Mouse (Mus musculus): ENCODE results near the gene Trpm5. TPM values are rescaled to one million over a fixed set of nuclear protein-coding genes. Genes with fewer than 3 reads are reported as not detected.

The Trpm5 gene
- polyA plus RNA-seq (2016; fragmentation: Nextera tagmentation; extraction: Ambion mirVana) = 1.8 and 2.2 TPM in 2 replicates

- Histone ChIP-seq H3K27me3 (replicated peaks) (no peaks in the 10 kb centered on the region; the same call in 1 of the 2 replicates), H3K27ac (no peak within 1 kb of the TSS), H3K36me3 (no peaks in the 10 kb centered on the region), H3K4me1 (no peaks in the 10 kb centered on the region), H3K4me2 (replicated peaks) (no peak within 1 kb of the TSS), H3K4me3 (no peak within 1 kb of the TSS), H3K9ac (no peak within 1 kb of the TSS), H3K9me3 (no peaks in the 10 kb centered on the region)
- 51% methylated on average over 10 of the region's 10 CpGs for WGBS
- no peak for ATAC-seq (ENCODE audit: low FRiP score, low read depth)
Observed at GRCm38 (mm10) chr7:143094592-143095553, at the start of gene Trpm5. Trpm5 (minus strand) TSS chr7:143094642.

GRCm38 (mm10) chr7:143142680-143143079 lies 48.2 kb upstream of the Trpm5 start:
- Histone ChIP-seq H3K4me3 (no peak overlapping the region), H3K27ac (no peak overlapping the region), H3K4me1 (no peaks in the 10 kb centered on the region), H3K27me3 (replicated peaks) (no peaks in the 10 kb centered on the region), H3K9ac (no peak overlapping the region), H3K9me3 (no peaks in the 10 kb centered on the region), H3K4me2 (replicated peaks) (no peak overlapping the region), H3K36me3 (no peaks in the 10 kb centered on the region)
- ATAC-seq (ENCODE audit: low FRiP score, low read depth) = no peak
- WGBS = 93% methylated on average over 2 of the region's 2 CpGs

- no peak overlapping the region for H3K9ac ChIP-seq
- 88% methylated on average over 4 of the region's 4 CpGs for WGBS
- no peaks in the 10 kb centered on the region for H3K36me3 ChIP-seq
Observed at GRCm38 (mm10) chr7:143139932-143140331, 45.5 kb upstream of the Trpm5 start.

GRCm38 (mm10) chr7:143138789-143139188 lies 44.3 kb upstream of the Trpm5 start:
- Histone ChIP-seq H3K27me3 (replicated peaks) (no peaks in the 10 kb centered on the region), H3K4me3 (no peak overlapping the region), H3K9ac (no peak overlapping the region), H3K4me2 (replicated peaks) (no peak overlapping the region), H3K9me3 (no peaks in the 10 kb centered on the region), H3K4me1 (no peaks in the 10 kb centered on the region), H3K27ac (no peak overlapping the region), H3K36me3 (no peaks in the 10 kb centered on the region)
- ATAC-seq (ENCODE audit: low FRiP score, low read depth) = no peak
- 35% methylated on average over 1 of the region's 1 CpGs for WGBS

More at GRCm38 (mm10) chr7:143139932-143140331, 45.5 kb upstream of the Trpm5 start:
- Histone ChIP-seq H3K27me3 (replicated peaks) (no peaks in the 10 kb centered on the region), H3K9me3 (no peaks in the 10 kb centered on the region), H3K27ac (no peak overlapping the region), H3K4me2 (replicated peaks) (no peak overlapping the region), H3K4me1 (no peaks in the 10 kb centered on the region), H3K4me3 (no peak overlapping the region)
- ATAC-seq (ENCODE audit: low FRiP score, low read depth) = no peak

DNA sequence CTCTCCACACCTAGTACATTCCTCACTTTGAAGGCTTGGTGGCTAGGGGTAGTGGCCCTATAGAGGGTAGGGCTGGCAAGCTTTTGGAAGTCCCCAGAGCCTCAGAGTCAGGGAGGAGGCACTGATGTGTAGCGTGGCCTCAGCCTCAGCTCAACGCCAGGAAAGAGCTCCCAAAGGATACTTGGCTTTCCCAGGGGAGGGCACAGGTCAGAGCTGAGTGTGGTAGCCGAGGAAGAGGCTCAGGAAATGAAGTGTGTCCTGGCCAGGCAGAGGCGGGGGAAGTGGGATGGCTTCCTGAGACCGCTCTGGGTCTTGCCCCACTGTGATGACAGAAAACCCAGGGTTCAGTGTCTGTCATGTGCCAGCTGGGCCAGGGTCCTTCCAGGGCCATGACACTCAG lies 42.1 kb upstream of the Trpm5 start:
- H3K36me3 ChIP-seq = no peaks in the 10 kb centered on the region
- no peak overlapping the region for H3K4me3 ChIP-seq
- H3K27me3 ChIP-seq (replicated peaks) = no peaks in the 10 kb centered on the region
- 60% methylated on average over 5 of the region's 5 CpGs for WGBS
- no peaks in the 10 kb centered on the region for H3K4me1 ChIP-seq
- H3K9ac ChIP-seq = no peak overlapping the region
- H3K27ac ChIP-seq = no peak overlapping the region
- no peaks in the 10 kb centered on the region for H3K9me3 ChIP-seq
- no peak overlapping the region for H3K4me2 ChIP-seq (replicated peaks)
- ATAC-seq (ENCODE audit: low FRiP score, low read depth) = no peak

DNA sequence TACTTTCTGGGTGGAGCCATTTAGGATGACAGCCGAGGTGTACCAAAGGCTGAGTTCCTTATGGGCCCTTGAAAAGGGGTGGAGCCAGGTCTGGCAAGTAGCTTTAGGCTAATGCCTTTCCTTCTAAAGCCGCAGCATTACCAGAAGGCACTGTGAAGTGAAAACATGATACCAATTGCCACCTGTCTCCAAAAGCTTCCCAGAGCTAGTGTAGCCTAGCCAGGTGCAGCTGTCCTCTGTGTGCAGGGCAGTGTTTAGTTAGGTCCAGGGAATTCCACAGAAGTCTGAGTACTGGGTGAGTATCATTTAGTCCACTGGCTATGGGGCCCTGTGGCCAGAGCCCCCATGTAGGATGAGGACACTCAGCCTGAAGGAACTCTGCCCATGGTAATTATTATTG lies 41.7 kb upstream of the Trpm5 start:
- ATAC-seq (ENCODE audit: low FRiP score, low read depth) = no peak

GRCm38 (mm10) chr7:143132815-143133214 lies 38.4 kb upstream of the Trpm5 start:
- no peaks in the 10 kb centered on the region for H3K4me1 ChIP-seq
- no peaks in the 10 kb centered on the region for H3K9me3 ChIP-seq
- H3K27ac ChIP-seq = no peak overlapping the region
- no peak overlapping the region for H3K4me2 ChIP-seq (replicated peaks)
- H3K4me3 ChIP-seq = no peak overlapping the region
- no peak for ATAC-seq (ENCODE audit: low FRiP score, low read depth)
- H3K36me3 ChIP-seq = no peaks in the 10 kb centered on the region
- H3K27me3 ChIP-seq (replicated peaks) = no peaks in the 10 kb centered on the region
- no peak overlapping the region for H3K9ac ChIP-seq
- 86% methylated on average over 5 of the region's 5 CpGs for WGBS

More for the DNA sequence above, 41.7 kb upstream of the Trpm5 start:
- Histone ChIP-seq H3K27me3 (replicated peaks) (no peaks in the 10 kb centered on the region), H3K36me3 (no peaks in the 10 kb centered on the region), H3K4me2 (replicated peaks) (no peak overlapping the region), H3K27ac (no peak overlapping the region), H3K4me3 (no peak overlapping the region), H3K9me3 (no peaks in the 10 kb centered on the region), H3K9ac (no peak overlapping the region), H3K4me1 (no peaks in the 10 kb centered on the region)
- WGBS = 71% methylated on average over 2 of the region's 2 CpGs

GRCm38 (mm10) chr7:143124902-143125301 lies 30.5 kb upstream of the Trpm5 start:
- 67% methylated on average over 3 of the region's 3 CpGs for WGBS
- ATAC-seq (ENCODE audit: low FRiP score, low read depth) = no peak
- H3K36me3 ChIP-seq = no peaks in the 10 kb centered on the region
- H3K9ac ChIP-seq = no peak overlapping the region
- H3K9me3 ChIP-seq = no peaks in the 10 kb centered on the region
- no peak overlapping the region for H3K4me2 ChIP-seq (replicated peaks)
- H3K4me3 ChIP-seq = no peak overlapping the region
- H3K27ac ChIP-seq = no peak overlapping the region
- peaks cover 19% of the 10 kb centered on the region for H3K4me1 ChIP-seq
- H3K27me3 ChIP-seq (replicated peaks) = no peaks in the 10 kb centered on the region

- H3K4me2 ChIP-seq (replicated peaks) = no peak overlapping the region
- no peaks in the 10 kb centered on the region for H3K36me3 ChIP-seq
- 13% methylated on average over 6 of the region's 6 CpGs for WGBS
- no peak overlapping the region for H3K27ac ChIP-seq
- ATAC-seq (ENCODE audit: low FRiP score, low read depth) = no peak
- H3K4me3 ChIP-seq = no peak overlapping the region
- H3K9me3 ChIP-seq = no peaks in the 10 kb centered on the region
- H3K9ac ChIP-seq = no peak overlapping the region
- H3K27me3 ChIP-seq (replicated peaks) = no peaks in the 10 kb centered on the region
- peaks cover 24% of the 10 kb centered on the region for H3K4me1 ChIP-seq
Observed at GRCm38 (mm10) chr7:143123876-143124669, 29.6 kb upstream of the Trpm5 start.

DNA sequence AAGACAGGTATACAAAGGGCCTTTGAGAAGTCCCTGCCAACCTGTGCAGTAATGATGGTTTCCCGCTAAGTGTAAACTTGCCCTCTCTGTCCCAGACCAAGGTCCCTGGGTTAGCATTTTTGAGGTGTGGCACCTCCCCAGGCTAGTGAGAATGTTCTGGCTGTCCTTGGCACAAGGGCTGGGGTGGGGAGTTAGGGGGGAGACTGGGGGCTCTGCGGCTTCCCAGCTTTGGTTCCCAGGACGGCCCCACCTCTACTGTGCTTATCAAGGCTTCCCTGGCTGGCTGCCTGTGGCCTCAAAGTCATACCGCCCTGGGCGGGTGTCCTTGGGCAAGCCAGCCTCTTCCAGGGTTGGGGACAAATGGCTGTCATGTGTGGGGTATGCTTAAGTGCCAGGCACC lies 27.7 kb upstream of the Trpm5 start:
- ATAC-seq (ENCODE audit: low FRiP score, low read depth) = no peak
- no peak overlapping the region for H3K4me3 ChIP-seq
- no peak overlapping the region for H3K4me2 ChIP-seq (replicated peaks)
- H3K9ac ChIP-seq = no peak overlapping the region
- no peaks in the 10 kb centered on the region for H3K36me3 ChIP-seq
- no peaks in the 10 kb centered on the region for H3K9me3 ChIP-seq
- 84% methylated on average over 5 of the region's 5 CpGs for WGBS
- H3K27ac ChIP-seq = no peak overlapping the region
- H3K27me3 ChIP-seq (replicated peaks) = no peaks in the 10 kb centered on the region
- H3K4me1 ChIP-seq = peaks cover 24% of the 10 kb centered on the region

GRCm38 (mm10) chr7:143119826-143120225 lies 25.4 kb upstream of the Trpm5 start:
- 74% methylated on average over 3 of the region's 3 CpGs for WGBS
- H3K27ac ChIP-seq = no peak overlapping the region
- no peak overlapping the region for H3K9ac ChIP-seq

DNA sequence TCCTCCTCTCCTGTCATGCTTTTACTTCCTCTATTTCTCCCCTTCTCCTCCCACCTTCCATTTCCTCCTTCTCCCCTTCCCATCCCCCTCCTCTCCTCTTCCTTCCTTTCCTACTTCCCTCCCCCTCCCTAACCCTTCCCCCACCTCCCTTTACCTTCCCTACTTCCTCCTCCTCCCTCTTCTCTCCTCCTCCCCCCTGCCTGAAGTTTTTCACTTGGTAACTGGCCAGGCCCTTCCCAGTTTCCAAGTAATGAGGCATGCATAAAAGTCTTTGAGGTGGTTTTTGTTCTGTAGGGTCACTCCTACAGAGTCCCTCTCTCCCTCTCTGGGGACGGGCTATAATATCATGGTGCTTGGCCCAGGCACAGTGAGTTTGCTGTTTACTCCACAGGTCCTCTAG lies 25.0 kb upstream of the Trpm5 start:
- Histone ChIP-seq H3K9me3 (no peaks in the 10 kb centered on the region), H3K27ac (no peak overlapping the region), H3K27me3 (replicated peaks) (no peaks in the 10 kb centered on the region), H3K4me3 (no peak overlapping the region), H3K4me1 (peaks cover 19% of the 10 kb centered on the region), H3K36me3 (no peaks in the 10 kb centered on the region), H3K4me2 (replicated peaks) (no peak overlapping the region), H3K9ac (no peak overlapping the region)
- ATAC-seq (ENCODE audit: low FRiP score, low read depth) = no peak
- 6% methylated on average over 1 of the region's 1 CpGs for WGBS

More at GRCm38 (mm10) chr7:143119826-143120225, 25.4 kb upstream of the Trpm5 start:
- Histone ChIP-seq H3K4me3 (no peak overlapping the region), H3K9me3 (no peaks in the 10 kb centered on the region), H3K4me2 (replicated peaks) (no peak overlapping the region), H3K27me3 (replicated peaks) (no peaks in the 10 kb centered on the region), H3K4me1 (peaks cover 23% of the 10 kb centered on the region), H3K36me3 (no peaks in the 10 kb centered on the region)
- ATAC-seq (ENCODE audit: low FRiP score, low read depth) = no peak

Data from neural tube, embryonic 12.5 days (tissue).